Mouse (Mus musculus) left cerebral cortex, postnatal 14 days (tissue): ENCODE data around the gene Rnh1. TPM values are rescaled to one million over a fixed set of nuclear protein-coding genes. Genes with fewer than 3 reads are reported as not detected.
A peak's percentile ranks its signal among the peaks of the same experiment; 100 is the strongest.

Experiments used
- DNase-seq, 2 experiments: peaks; one replicate each; pipeline ENCODE4 v3.0.0; 2021 to 2022; ENCODE audit warnings: low spot score in 2 of 2, mixed read lengths in 1 of 2
- intact Hi-C: fragments of 180-260 bp; cut with DNase I; formaldehyde crosslinking; loops from one replicate; pipeline ENCODE4 v1.15.1; 2025
- total RNA-seq, 2 experiments: library from RNA; stranded (reverse); gene quantifications; 2 replicates each; pipeline ENCODE4 v1.2.3; 2021

Rnh1 gene
- total RNA-seq, 2 experiments from 2014 or later: 25.8 to 25.9 TPM

GRCm38 (mm10) chr7:141173323-141173850 lies 730 bp upstream of the Rnh1 start:
- intact Hi-C loops: loop anchor here (5.0 to 10.0 kb wide), 4 partner anchors 51 to 329 kb away; partner anchors contain the start of genes Cox8b, Odf3, Ptdss2 and Scgb1c1
- DNase-seq: no peak

GRCm38 (mm10) chr7:141169866-141170265 lies 2.8 kb downstream of the Rnh1 start:
- no peak for DNase-seq
- intact Hi-C loops: loop anchor here (5.0 to 10.0 kb wide), 4 partner anchors 48 to 325 kb away; partner anchors contain the start of genes Cox8b, Odf3, Ptdss2 and Scgb1c1

GRCm38 (mm10) chr7:141169300-141169699 lies 3.4 kb downstream of the Rnh1 start:
- intact Hi-C loops: no loop called here

GRCm38 (mm10) chr7:141168518-141168953 lies 4.1 kb downstream of the Rnh1 start:
- peak; percentile 49 to 63 for DNase-seq
- intact Hi-C loops: no loop called here

More at GRCm38 (mm10) chr7:141169300-141169699, 3.4 kb downstream of the Rnh1 start:
- DNase-seq: no peak

- intact Hi-C loops: no loop called here
- DNase-seq: no peak
These were observed 4.6 kb downstream of the Rnh1 start for GRCm38 (mm10) chr7:141167901-141168517.

- no peak for DNase-seq
- intact Hi-C loops: no loop called here
These were observed 7.8 kb downstream of the Rnh1 start for GRCm38 (mm10) chr7:141164850-141165249.

GRCm38 (mm10) chr7:141164397-141164796 lies 8.3 kb downstream of the Rnh1 start:
- DNase-seq: no peak
- intact Hi-C loops: no loop called here

GRCm38 (mm10) chr7:141155362-141155761 lies 17.3 kb downstream of the Rnh1 start:
- intact Hi-C loops: no loop called here

GRCm38 (mm10) chr7:141148639-141149038 lies 24.0 kb downstream of the Rnh1 start:
- no peak for DNase-seq
- intact Hi-C loops: no loop called here

More at GRCm38 (mm10) chr7:141155362-141155761, 17.3 kb downstream of the Rnh1 start:
- no peak for DNase-seq

GRCm38 (mm10) chr7:141147044-141147443 lies 25.6 kb downstream of the Rnh1 start:
- DNase-seq: no peak
- intact Hi-C loops: no loop called here

- DNase-seq: no peak
- intact Hi-C loops: no loop called here
These were observed 26.5 kb downstream of the Rnh1 start for GRCm38 (mm10) chr7:141146043-141146595.

GRCm38 (mm10) chr7:141145403-141145802 lies 27.3 kb downstream of the Rnh1 start:
- intact Hi-C loops: no loop called here

GRCm38 (mm10) chr7:141144650-141145049 lies 28.0 kb downstream of the Rnh1 start:
- no peak for DNase-seq
- intact Hi-C loops: no loop called here

More at GRCm38 (mm10) chr7:141145403-141145802, 27.3 kb downstream of the Rnh1 start:
- no peak for DNase-seq

- intact Hi-C loops: no loop called here
- no peak for DNase-seq
These were observed 28.8 kb downstream of the Rnh1 start for GRCm38 (mm10) chr7:141143861-141144260.

GRCm38 (mm10) chr7:141143112-141143511 lies 29.5 kb downstream of the Rnh1 start:
- intact Hi-C loops: no loop called here

GRCm38 (mm10) chr7:141141326-141141725 lies 31.3 kb downstream of the Rnh1 start:
- intact Hi-C loops: no loop called here
- no peak for DNase-seq

More at GRCm38 (mm10) chr7:141143112-141143511, 29.5 kb downstream of the Rnh1 start:
- DNase-seq: peak in 1 of 2 experiments; percentile 39

- intact Hi-C loops: no loop called here
- no peak for DNase-seq
These were observed 40.5 kb downstream of the Rnh1 start for GRCm38 (mm10) chr7:141131904-141132755.

- intact Hi-C loops: no loop called here
- peak; percentile 92 to 94 for DNase-seq
These were observed 41.4 kb downstream of the Rnh1 start for GRCm38 (mm10) chr7:141131024-141131820.

GRCm38 (mm10) chr7:141123517-141123856 lies 49.2 kb downstream of the Rnh1 start:
- no peak for DNase-seq
- intact Hi-C loops: loop anchor here (5.0 kb wide), 1 partner anchor 49 kb away; the partner anchor contains the start of gene Rnh1
